Mouse (Mus musculus): ENCODE results near the gene Tspan5.

DNA sequence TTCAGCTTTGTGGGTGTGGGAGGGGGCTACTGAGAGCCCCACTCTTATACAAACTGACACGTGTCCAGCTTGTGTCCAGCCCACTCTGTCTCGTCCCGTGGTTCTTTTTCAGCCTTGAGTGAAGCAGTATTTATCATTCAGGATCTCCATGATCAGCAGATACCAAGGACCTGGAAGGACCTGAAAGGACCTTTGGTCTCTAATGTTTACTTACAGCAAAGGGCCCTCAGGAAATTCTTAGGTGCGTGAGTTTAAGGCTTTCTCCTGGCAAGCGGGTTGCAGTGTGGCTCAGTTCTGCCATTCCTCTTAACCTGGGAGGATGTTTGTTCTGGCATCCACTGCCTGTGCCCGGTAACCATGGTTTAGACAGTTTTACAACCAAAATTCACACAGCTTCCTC is 97.7 kb downstream of the Tspan5 start:
- TF ChIP-seq CTCF (IDR thresholded peaks at IDR 0.05; ENCODE audit: insufficient read depth, low read length) (no peak), POLR2A (IDR thresholded peaks at IDR 0.05; ENCODE audit: borderline replicate concordance, extremely low read depth, low read depth, low read length) (no peak)

Measured in lung, adult 2 months (tissue).